Mouse (Mus musculus): ENCODE data around the gene Cyp2t4.
A peak's percentile ranks its signal among the peaks of the same experiment; 100 is the strongest.

Cyp2t4 gene

DNA sequence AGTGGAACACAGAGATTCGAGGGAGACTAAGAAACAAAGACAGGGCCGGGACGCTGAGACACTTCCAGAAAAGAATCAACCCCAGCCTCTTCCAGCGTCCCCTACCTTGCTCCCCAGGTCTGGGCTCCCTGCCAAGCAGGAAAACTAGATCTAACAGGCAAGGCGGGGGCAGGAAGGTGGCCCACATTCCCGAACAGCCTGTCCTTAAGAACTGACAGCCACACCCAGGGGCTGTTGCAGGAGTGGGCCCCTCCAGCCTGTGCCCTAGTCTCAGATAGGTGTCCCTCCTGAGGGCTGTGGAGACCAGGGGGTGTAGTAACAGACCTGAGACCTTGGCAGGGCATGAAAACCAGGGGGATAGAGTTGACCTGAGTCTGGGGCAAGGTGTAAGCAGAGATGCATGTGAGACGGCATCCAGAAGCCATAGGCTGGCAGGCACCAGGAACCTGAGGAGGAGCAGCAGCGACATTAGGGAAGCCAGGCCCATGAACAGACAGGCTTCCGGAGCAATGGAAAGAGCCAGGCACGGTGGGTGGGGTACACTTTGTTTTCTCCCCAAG is at the start of gene Cyp2t4:
TSS of gene Cyp2t4 (plus strand) at position 510 of the 560 bp plus-strand sequence.
- DNase-seq (ENCODE audit: low spot score in 2 of 2): no peak

DNA sequence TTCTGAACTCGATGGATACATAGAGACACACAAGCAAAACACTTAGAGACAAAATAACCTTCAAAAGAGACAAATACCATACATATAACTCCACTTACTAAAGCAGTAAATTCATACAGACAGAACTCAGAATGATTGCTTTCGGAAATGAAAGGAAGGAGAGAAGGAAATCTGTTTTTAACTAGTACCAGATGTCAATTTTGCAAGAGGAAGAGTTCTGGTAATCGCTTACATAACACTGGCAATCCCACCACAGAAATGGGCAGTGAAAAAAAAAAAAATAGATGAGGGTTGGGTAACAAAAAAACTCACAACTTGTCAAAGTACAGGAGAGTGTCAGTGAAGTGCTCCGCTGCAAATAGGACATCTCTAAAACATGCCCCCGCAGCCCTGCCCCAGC is 48.6 kb upstream of the Cyp2t4 start:
- no peak for DNase-seq (ENCODE audit: low spot score in 2 of 2)

DNA sequence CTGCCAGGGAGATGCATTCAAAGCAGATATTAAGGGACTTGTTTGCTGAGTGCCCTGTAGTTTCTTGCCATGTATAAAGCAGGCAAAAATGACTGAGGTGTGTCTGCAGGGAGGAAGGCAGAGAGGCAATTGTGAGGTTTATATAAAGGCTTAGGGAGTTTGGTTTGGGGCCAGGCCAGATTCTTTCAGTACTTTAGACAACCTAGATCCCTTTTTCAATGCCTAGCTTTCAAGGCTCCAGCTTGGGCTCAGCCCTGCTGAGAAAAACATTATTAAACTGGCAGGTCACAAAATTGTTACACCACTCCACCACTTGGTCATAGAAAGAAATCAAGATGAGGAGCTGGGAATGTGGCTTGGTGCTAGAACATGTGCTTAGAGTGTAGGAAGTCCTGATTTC is 43.2 kb upstream of the Cyp2t4 start:
- no peak for DNase-seq (ENCODE audit: low spot score in 2 of 2)

DNA sequence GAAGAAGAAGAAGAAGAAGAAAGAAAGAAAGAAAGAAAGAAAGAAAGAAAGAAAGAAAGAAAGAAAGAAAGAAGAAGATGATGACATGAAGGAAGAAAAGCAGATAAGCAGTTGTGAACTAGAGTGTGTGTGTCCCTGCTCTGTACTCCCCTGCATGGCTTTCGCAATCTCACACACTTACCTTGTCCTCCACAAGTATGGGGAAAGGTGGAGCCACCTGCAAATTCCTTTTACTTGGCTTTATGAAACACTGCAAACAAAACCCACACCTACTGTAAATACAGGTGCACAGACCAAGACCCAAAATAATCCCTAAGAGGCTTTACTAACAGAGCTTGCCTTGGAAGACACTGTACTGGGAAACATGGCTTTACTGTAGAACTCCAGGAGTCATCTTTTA is 42.5 kb upstream of the Cyp2t4 start:
- no peak for DNase-seq (ENCODE audit: low spot score in 2 of 2)

DNA sequence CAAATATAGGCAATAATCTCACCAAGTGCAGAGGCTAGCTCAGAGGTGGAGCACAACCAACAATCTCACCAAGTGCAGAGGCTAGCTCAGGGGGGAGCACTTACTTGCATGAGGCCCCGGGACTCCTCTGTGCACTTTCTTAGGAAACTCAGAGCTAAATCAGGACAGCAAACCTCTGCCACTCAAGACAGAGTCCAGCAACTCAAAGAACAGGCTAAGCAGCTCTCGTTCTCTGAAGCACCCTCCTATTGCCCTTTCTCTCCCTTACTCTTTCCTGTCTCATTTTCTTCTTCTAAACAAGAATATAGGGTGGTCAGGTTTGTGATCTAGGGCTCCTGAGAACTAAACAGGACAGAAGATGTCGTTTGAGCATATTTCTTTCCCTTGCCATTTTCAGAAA is 41.5 kb upstream of the Cyp2t4 start:
- DNase-seq (ENCODE audit: low spot score in 2 of 2): no peak

DNA sequence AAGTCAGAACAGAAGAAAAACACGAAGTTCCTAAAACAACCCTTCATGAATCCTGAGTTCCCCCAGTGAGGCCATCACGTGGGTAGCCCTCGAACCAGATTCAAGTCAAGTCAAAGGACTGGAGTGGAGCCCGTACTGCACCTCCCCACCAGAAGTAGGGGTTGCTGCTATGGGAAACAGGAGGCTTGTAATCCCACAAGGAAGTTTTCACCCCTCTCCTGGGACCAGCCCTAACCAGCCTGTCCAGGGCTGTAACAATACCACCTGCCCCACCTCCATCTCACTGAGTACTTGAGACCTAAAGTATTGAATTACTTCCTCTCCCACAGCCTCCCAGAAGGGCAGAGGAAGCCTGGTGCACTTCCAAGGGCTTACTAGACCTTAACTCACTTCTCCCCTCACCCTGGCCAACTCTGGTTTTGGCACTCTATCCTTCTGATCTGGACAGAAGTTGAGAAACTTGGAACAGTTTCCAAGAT is 35.4 kb upstream of the Cyp2t4 start:
- no peak for DNase-seq (ENCODE audit: low spot score in 2 of 2)

DNA sequence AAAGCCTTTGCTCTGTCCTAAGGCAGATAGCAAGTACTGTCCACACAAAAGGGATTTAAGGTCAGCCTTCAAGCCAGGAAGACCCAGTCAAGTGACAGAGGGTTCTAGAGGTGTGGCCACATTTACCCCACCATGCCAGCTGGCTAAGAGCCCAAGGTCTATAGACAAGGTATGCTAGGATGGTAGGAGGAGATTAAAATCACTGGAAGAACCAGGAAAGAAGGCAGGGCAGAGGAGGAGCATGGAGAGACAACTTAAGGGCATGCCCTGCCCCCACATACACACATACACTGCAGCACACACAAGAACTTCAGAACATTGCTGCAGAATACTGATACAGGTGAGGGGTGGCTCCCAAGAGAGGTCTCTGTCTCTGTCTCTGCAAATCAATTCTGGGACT is 33.8 kb upstream of the Cyp2t4 start, which contains the start of gene Cyp2f2:
TSS of gene Cyp2f2 (plus strand) at position 234 of the 400 bp plus-strand sequence.
- DNase-seq (ENCODE audit: low spot score in 2 of 2): no peak

DNA sequence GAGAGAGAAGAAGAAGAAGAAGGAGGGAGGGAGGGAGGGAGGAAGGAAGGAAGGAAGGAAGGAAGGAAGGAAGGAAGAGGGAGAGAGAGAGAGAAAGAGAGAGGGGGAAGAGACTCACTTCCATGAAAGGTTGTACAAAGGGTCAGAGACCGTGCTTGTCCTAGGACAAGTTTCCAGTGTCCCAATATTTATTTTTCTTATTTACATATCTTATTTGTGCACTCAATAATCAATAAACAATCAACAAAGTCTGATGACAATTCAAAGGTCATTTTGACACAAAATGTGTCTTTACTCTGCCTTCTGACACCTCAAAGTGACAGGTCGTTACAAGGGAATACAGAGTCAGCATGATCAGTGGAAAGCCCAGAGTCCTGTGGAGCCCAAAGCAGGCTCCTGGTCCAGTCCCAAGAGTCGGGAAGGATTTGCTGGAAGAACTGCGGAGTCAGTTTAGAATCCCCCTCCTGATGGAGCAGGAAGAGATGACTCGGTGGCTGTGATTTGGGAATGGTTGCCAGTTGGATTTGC is 29.1 kb upstream of the Cyp2t4 start:
- DNase-seq (ENCODE audit: low spot score in 2 of 2): no peak

DNA sequence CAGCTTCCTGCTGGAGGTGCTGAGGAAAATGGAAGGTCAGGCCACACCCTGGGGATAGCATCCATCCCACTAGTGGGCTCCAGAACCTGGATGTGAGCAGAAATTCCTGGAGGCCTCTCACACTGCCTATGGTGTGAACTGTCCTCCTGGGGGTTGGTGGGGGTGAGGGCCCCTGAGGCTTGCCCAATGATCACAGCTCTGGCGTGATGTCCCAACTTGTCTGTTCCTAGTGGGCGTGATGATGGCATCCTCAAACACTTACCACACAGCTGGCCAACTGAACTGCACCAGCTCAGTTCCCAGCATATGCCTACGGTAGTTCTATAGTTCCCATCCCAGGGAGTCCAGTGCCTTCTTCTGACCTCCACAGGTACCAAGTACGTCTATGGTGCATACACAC is 28.5 kb upstream of the Cyp2t4 start:
- no peak for DNase-seq (ENCODE audit: low spot score in 2 of 2)

DNA sequence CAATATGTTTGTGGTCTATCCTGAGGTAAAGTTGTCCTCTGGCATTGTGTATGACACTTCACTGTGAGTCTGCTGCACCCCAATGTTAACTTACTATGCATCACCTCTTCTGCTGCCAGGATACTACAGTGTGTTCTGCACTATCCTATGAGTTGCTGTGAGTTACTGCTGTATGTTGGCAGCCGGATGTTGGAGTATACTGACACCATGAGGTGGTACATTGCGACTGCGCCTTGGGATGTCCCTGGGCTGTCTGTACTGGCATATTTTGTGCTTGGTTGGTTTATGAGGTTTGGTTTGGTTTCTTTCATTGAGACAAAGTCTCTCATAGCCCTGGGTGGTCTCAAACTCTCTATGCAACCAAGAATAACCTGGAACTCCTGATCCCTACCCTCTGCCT is 25.4 kb upstream of the Cyp2t4 start:
- no peak for DNase-seq (ENCODE audit: low spot score in 2 of 2)

DNA sequence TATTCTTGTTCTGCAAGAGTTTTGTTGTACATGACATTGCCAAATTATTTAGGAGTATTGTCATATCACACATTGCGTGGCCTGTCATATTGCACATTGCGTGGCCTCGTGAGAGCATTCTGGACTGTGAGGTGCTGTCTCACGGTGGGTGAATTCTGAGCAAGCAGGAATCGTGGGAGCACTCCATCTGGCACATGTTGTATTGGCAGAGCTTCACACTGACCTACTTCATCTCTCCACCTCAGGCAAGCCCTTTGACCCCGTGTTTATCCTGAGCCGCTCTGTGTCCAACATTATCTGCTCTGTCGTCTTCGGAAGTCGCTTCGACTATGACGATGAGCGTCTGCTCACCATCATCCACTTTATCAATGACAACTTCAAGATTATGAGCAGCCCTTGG is 24.6 kb upstream of the Cyp2t4 start:
- no peak for DNase-seq (ENCODE audit: low spot score in 2 of 2)

DNA sequence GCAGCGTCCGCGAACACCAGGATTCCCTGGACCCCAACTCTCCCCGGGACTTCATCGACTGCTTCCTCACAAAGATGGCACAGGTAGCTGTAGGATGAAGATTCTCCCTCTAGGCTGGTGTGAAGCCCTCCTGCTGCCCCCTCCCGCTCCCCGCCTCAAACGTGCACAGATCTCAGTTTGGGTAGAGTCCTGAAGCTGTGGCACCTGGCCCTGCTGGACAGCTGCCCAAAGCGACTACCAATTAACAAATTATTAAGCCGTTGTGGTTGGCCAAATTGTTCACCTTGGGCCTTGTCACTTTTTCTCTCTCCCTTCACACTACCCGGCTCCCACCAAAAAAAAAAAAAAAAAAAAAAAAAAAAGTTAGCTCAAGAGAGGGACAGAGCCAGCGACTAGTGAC is 23.7 kb upstream of the Cyp2t4 start:
- no peak for DNase-seq (ENCODE audit: low spot score in 2 of 2)

DNA sequence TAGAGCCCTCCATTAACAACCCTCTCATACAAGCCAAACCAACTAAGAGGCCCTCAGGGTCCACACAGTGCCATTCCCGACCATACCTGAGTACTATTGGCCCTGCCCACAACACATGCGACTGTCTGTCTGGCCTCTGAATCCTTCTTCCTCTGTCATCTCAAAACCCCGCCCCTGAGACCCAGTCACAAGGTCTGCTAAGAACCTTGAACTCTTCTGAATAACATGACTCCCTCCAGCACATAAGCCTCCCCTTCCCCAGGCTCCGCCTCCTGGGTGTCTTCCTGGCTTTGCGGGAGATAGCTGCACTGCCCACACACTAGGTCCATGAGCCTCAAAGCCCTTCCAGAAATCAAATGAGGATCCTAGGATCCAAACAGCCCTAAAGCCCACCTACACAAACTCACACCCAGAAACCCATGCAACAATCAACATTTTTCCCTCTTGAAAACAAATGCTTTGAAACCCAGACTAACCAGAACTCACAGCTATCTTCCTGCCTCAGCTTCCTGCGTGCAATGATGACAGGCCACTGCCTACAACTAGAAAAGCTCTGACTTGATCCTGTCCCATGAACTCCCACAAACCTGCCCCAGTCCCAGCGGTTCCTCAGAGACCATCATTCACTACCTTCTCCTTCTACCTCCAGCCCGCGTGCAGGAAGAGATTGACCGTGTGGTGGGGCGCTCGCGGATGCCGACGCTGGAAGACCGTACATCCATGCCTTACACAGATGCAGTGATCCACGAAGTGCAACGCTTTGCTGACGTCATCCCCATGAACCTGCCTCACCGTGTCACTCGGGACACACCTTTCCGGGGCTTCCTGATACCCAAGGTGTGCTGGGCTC is 22.8 kb upstream of the Cyp2t4 start:
- no peak for DNase-seq (ENCODE audit: low spot score in 2 of 2)

DNA sequence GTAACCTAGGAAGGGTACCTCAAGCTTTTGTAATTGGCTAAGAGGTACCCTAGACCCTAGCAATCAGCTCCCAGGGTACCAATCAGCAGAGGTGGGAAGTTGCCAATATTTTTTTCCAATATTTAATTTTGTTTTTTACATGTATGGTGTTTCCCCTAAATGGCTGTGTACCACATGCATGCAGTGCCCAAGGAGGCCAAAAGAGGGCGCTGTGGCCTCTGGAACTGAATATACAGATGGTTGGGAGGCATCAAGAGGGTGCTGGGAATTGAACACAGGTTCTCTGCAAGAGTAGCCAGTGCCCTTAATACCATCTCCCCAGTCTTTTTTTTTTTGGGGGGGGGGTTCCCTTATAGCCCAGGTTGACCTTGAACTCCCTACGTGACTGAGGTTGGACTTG is 22.1 kb upstream of the Cyp2t4 start:
- DNase-seq (ENCODE audit: low spot score in 2 of 2): no peak

DNA sequence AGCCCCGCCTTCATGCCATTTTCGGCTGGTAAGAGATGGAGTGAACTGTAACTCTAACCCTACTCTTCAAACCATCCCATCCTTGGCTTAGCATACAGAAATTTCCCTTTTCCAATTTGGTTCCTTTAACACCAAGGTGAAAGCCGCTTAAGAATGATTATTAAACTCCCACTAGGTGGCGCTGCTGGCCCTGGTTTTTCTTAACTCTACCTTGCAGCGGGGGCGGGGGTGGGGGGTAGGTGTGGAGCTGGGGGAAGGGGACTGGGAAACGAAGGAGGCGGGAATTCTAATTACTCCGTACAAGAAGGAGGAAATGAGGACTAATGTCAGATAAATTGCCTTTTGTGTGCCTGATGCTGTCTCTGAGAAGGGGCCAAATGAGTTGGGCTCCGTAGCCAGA is 20.9 kb upstream of the Cyp2t4 start:
- peak in 1 of 2 experiments; percentile 69 for DNase-seq (ENCODE audit: low spot score in 2 of 2)

DNA sequence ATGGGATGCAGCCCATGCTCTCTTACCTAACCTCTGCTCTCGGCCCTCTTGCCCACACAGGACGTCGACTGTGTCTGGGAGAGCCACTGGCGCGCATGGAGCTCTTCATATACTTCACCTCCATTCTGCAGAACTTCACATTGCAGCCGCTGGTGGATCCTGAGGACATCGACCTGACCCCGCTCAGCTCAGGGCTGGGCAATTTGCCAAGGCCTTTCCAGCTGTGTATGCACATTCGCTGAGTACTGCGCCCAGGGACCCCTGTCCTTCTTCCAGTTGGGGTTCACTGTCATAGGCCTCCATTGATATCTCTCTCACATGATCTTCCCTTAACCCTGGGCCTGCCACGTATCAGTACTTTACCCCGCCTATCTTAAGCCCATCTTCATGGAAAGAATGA is 20.4 kb upstream of the Cyp2t4 start:
- no peak for DNase-seq (ENCODE audit: low spot score in 2 of 2)

DNA sequence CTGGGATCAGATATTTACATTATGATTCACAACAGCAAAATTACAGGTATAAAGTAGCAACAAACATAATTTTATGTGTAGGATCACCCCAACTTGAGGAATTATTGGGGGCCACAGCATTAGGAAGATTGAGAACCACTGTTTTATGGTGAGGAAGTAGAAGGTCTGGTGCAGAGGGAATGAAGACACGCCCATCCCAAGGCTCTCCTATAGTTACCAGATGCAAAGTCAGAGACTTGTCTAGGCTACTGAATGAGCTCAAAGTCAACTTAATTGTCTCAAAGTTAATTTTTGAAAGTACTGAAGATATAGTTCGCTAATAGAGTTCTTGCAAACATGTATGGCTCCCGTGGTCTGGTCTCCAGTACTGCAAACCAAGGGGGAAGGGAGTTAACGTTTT is 19.8 kb upstream of the Cyp2t4 start:
- DNase-seq (ENCODE audit: low spot score in 2 of 2): no peak

DNA sequence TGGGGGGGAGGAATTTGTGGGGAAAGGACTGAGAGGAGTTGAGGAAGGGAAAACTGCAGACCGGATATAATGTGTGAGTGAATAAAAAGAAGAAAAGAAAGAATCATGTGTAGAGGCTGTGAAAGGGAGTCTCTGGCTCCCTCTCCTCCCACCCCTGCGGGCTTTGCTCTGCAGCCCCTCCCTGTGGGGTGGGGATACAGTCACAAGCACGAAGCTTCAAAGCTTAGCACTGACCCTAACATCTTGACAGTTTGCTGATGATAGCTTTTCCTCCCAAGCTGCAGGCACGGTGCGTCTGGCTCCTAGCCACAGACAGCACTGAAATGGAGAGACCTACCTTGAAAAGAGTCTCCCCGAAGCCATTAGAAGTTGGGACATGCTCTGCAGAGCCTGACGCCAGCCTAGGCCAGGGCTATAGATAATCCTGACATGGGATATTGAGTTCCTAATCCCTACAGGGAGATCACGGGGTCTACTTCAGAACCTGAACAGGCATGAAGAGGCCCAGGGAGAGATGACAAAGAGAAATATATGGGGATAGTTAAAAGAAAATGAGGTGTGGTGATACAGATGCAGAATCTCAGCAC is 17.0 kb upstream of the Cyp2t4 start:
- DNase-seq (ENCODE audit: low spot score in 2 of 2): no peak

DNA sequence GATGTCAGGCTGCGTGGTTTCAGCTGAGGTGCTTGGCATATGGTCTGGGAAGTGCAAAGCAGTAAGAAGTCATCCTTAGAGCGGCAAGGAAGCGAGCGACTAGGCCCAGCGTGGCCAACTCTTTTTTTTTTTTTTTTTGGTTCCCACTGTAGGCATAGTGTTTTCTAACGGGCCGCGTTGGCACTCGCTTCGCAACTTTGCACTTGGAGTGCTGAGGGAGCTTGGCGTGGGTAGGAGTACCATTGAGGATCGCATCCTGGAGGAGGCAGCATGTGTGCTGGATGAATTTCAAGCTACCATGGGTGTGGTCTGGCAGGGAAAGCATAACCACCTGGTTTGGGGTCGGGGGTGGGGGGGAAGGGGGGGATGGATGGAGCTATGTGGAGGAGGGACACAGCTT is 2.5 kb downstream of the Cyp2t4 start:
- no peak for DNase-seq (ENCODE audit: low spot score in 2 of 2)

DNA sequence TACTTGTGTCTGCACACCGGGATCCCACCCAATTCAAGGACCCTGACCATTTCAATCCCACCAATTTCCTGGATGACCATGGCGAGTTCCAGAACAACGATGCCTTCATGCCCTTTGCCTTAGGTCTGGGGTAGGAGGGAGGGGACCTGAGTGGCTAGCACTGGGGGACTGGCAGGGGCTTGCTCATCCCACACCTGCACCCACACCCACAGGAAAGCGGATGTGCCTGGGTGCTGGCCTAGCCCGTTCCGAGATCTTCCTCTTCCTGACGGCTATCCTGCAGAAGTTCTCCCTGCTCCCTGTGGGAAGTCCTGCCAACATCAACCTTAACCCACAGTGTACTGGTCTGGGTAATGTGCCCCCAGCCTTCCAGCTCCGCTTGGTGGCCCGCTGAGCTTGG is 4.7 kb downstream of the Cyp2t4 start:
- DNase-seq (ENCODE audit: low spot score in 2 of 2): no peak

DNA sequence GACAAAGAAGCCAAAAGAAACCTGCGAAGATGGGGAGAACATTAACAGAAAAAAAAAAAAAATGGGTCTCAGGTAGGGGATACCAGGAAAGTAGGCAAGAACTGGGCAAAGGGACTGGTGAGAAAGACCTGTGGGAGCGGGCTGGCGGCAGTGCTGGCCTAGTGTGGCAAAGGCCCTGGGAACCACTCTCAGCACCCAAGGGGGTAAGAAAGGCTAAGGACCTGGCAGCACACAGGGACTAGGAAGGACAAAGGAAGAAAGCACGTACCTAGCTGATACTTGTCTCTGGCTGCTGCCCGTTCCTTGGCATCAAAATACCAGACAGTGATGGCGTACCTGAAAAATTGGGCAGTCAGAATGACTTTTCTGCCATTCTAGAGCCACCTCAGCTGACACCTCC is 5.7 kb downstream of the Cyp2t4 start:
- DNase-seq (ENCODE audit: low spot score in 2 of 2): no peak

DNA sequence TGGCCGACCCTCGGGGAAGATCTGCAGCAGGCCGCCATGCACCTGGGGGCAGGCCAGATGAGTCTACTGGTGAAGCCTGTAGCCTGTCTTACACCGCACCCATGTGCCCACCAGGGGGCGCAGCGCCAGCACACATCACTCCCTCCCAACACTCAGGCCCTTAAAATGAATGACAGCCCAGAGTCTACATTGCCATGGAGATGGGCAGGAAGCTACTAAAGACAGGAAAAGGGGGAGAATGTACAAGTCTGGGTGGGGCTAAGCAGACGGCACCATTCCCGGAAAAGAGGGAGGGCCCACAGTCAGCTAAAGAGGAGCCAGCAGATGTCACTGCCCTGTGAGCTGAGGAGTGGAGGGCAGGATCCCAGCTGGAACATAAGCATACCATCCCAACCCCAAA is 6.4 kb downstream of the Cyp2t4 start:
- peak; percentile 84 to 95 for DNase-seq (ENCODE audit: low spot score in 2 of 2)

DNA sequence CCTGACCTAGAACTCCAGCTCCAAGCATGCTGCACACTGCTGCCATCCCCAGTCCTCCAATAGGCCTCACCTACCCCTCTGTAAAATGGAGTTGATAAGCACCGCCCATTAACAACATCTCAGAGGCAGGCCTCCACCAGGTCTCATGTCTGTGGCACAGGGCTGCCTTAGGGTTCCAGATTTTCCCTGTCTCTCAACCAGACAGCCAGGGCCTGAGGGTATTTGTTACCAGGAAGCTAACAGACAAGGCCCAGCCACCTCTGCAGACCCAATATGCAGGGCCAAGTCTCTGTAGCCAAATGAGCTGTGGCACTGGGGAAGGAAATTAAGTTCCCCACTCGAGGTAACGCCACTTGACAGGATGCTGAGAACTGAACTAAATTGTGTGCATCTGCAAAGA is 7.4 kb downstream of the Cyp2t4 start:
- no peak for DNase-seq (ENCODE audit: low spot score in 2 of 2)
